Mouse (Mus musculus) c-Kit-positive CD71-positive TER-119-negative erythroid progenitor cells, embryonic 14.5 days (primary cell): ENCODE results near the gene BC025920.
A peak's percentile ranks its signal among the peaks of the same experiment; 100 is the strongest.

Experiments
- DNase-seq: peaks from one replicate; pipeline ENCODE4 v3.0.0-alpha.2; 2013; ENCODE audit warnings: low read depth

BC025920 gene

GRCm38 (mm10) chr10:81642648-81643448 lies 36.8 kb downstream of the BC025920 start:
- no peak for DNase-seq

- peak; percentile 81 for DNase-seq
These were observed 37.5 kb downstream of the BC025920 start for GRCm38 (mm10) chr10:81643449-81644055.

GRCm38 (mm10) chr10:81644162-81644561 lies 38.1 kb downstream of the BC025920 start:
- no peak for DNase-seq

GRCm38 (mm10) chr10:81644716-81645115 lies 38.6 kb downstream of the BC025920 start:
- no peak for DNase-seq

GRCm38 (mm10) chr10:81645391-81645790 lies 39.3 kb downstream of the BC025920 start:
- DNase-seq: no peak

- no peak for DNase-seq
These were observed 40.0 kb downstream of the BC025920 start for GRCm38 (mm10) chr10:81646015-81646555.

GRCm38 (mm10) chr10:81648803-81649775 lies 43.0 kb downstream of the BC025920 start, which contains the start of gene Gm10778:
Gene Gm10778, plus strand, starts transcription at chr10:81649059.
- DNase-seq: peak; percentile 91

- DNase-seq: no peak
These were observed 49.1 kb downstream of the BC025920 start for GRCm38 (mm10) chr10:81655178-81655577.

GRCm38 (mm10) chr10:81656174-81656573 lies 50.1 kb downstream of the BC025920 start:
- no peak for DNase-seq
